In genomic region chr11:18878016-18878415, GRCm38 (mm10) we compare ENCODE assay signal across 8 mouse cellular contexts.
DNase-seq lines count a peak whose midpoint lies in the region; ATAC-seq lines count a peak whose summit lies in the region.

No protein-coding gene starts in this region.

- H3K4me1 ChIP-seq in forebrain, embryonic 12.5 days = peaks cover 63% of the 10 kb centered on the region
- H3K4me1 ChIP-seq in kidney, embryonic 15.5 days = peaks cover 47% of the 10 kb centered on the region
- H3K4me1 ChIP-seq in midbrain, embryonic 12.5 days = peaks cover 66% of the 10 kb centered on the region

- H3K36me3 ChIP-seq in forebrain, embryonic 12.5 days (replicated peaks) = no peaks in the 10 kb centered on the region
- peaks cover 14% of the 10 kb centered on the region; the same call in 1 of the 2 replicates for H3K36me3 ChIP-seq in kidney, embryonic 15.5 days
- H3K36me3 ChIP-seq in midbrain, embryonic 12.5 days = no peaks in the 10 kb centered on the region

- peak; percentile 52 for DNase-seq in adrenal gland, postnatal 10 days
- DNase-seq in adrenal gland, adult 18-20 months (ENCODE audit: low spot score in 2 of 2) = no peak
- DNase-seq in right cerebral cortex, postnatal 10 days (ENCODE audit: low spot score in 2 of 2) = peak; percentile 54 to 55
- no peak for DNase-seq in right cerebral cortex, postnatal 36 days (ENCODE audit: low spot score in 2 of 2)
- no peak for DNase-seq in yolk sac, embryonic 10.5 days (ENCODE audit: low spot score)

- peak overlapping the region; percentile 76 for H3K4me2 ChIP-seq in forebrain, embryonic 12.5 days
- peak overlapping the region; percentile 89 for H3K4me2 ChIP-seq in kidney, embryonic 15.5 days
- H3K4me2 ChIP-seq in midbrain, embryonic 12.5 days (replicated peaks) = peak overlapping the region; percentile 71

- H3K27me3 ChIP-seq in forebrain, embryonic 12.5 days = peaks cover 35% of the 10 kb centered on the region
- H3K27me3 ChIP-seq in kidney, embryonic 15.5 days = peaks cover 20% of the 10 kb centered on the region
- peaks cover 36% of the 10 kb centered on the region for H3K27me3 ChIP-seq in midbrain, embryonic 12.5 days

- peak overlapping the region; percentile 47 for H3K4me3 ChIP-seq in forebrain, embryonic 12.5 days (replicated peaks)
- H3K4me3 ChIP-seq in kidney, embryonic 15.5 days (replicated peaks) = peak overlapping the region; percentile 48
- peak overlapping the region; percentile 44 for H3K4me3 ChIP-seq in midbrain, embryonic 12.5 days

- H3K27ac ChIP-seq in forebrain, embryonic 12.5 days = peak overlapping the region; percentile 94
- H3K27ac ChIP-seq in kidney, embryonic 15.5 days = peak overlapping the region; percentile 95
- H3K27ac ChIP-seq in midbrain, embryonic 12.5 days (replicated peaks) = peak overlapping the region; percentile 92

- peak; percentile 54 for ATAC-seq in forebrain, embryonic 12.5 days (ENCODE audit: low FRiP score)
- ATAC-seq in kidney, embryonic 15.5 days (replicated peaks; ENCODE audit: low FRiP score) = peak; percentile 9
- ATAC-seq in midbrain, embryonic 12.5 days (ENCODE audit: low FRiP score, low read depth) = peak; percentile 36

- H3K9ac ChIP-seq in forebrain, embryonic 12.5 days = peak overlapping the region; percentile 53
- H3K9ac ChIP-seq in kidney, embryonic 15.5 days = peak overlapping the region; percentile 39; the same call in 1 of the 2 replicates
- peak overlapping the region; percentile 57 for H3K9ac ChIP-seq in midbrain, embryonic 12.5 days (replicated peaks)

- WGBS in forebrain, embryonic 12.5 days = under 1% methylated on average over 18 of the region's 18 CpGs
- under 1% methylated on average over 18 of the region's 18 CpGs for WGBS in kidney, embryonic 15.5 days
- under 1% methylated on average over 18 of the region's 18 CpGs for WGBS in midbrain, embryonic 12.5 days

- no peaks in the 10 kb centered on the region for H3K9me3 ChIP-seq in forebrain, embryonic 12.5 days
- H3K9me3 ChIP-seq in kidney, embryonic 15.5 days (replicated peaks) = no peaks in the 10 kb centered on the region
- no peaks in the 10 kb centered on the region for H3K9me3 ChIP-seq in midbrain, embryonic 12.5 days

Comparison
In these comparisons a context has a peak if more than half of its experiments do, and no peak if none do; other contexts are left out.
1. DNase-seq: peak in adrenal gland, postnatal 10 days (single experiment) and right cerebral cortex, postnatal 10 days (2 of 2); none in adrenal gland, adult 18-20 months (0 of 2), right cerebral cortex, postnatal 36 days (0 of 2) and yolk sac, embryonic 10.5 days (single experiment).
2. Peak in every context shown above with its lines, with median percentiles within 50 percentile points of each other: ATAC-seq, H3K27ac ChIP-seq, H3K4me2 ChIP-seq, H3K4me3 ChIP-seq and H3K9ac ChIP-seq.